Mouse (Mus musculus) heart, adult 18-20 months (tissue): ENCODE results near the gene Clcn3. TPM values are rescaled to one million over a fixed set of nuclear protein-coding genes. Genes with fewer than 3 reads are reported as not detected.

Experiments used
- DNase-seq, 2 experiments: peaks; one replicate each; pipeline ENCODE4 v3.0.0; 2021 to 2022; ENCODE audit warnings: mixed read lengths in 1 of 2
- total RNA-seq, 2 experiments: library from RNA; stranded (reverse); gene quantifications; 2 replicates each; pipeline ENCODE4 v1.2.3; 2021

Clcn3 gene
- total RNA-seq, 2 experiments from 2014 or later = 31.6 to 32.0 TPM

DNA sequence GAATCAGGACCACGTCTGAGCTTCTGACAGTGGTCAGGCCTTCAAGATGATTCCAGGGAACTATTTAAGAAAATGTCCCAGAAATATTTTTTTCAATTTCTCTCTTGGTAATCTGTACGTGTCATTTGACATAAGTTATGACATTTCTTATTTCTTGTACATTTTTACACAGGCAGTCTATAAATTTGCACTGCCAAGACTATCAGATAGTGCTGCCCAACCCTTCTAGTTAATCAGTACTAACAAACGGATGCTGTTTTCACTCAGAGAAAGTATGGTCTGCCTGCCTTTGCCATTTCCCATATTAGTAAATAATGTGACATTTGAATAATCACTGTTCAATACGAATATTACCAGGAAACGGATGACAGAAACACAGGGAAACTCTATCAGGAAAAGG lies 30.3 kb downstream of the Clcn3 start:
- no peak for DNase-seq

DNA sequence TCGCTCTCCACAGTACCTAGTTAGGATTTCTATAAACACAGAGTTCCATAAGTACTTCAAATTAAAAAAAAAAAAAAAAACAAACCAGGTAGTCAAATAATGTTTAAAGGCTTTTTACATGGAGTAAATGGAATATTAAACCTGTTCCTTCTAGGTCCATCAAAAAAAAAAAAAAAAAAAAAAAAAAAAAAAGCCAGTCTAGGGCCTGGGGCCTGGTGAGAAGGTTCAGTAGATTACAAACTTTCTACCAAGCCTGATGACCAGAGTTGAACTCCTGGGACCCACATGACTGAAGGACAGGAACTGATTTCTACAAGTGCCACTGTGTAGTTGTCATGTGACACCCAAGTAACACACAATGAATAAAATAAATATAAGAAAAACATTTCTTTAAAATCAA lies 31.3 kb downstream of the Clcn3 start:
- no peak for DNase-seq

DNA sequence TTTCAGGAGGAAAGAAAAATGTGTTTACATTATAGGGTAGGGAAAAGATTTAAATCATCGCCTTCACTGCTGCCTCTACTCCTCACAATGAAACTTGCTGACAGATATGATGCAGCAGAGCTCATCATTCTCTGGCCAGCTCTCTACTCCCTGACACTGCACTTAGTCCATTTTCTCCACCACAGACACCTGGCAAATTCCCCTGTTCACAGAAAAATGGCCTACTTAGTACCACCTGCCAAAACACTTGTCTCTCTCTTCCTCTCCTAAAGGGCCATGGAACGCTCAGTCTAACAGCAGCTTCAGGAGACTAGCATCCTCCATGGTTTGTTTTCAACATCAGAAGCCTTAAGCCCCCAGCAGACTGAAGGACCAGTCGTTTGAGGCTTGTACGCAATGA lies 31.8 kb downstream of the Clcn3 start:
- DNase-seq = no peak

DNA sequence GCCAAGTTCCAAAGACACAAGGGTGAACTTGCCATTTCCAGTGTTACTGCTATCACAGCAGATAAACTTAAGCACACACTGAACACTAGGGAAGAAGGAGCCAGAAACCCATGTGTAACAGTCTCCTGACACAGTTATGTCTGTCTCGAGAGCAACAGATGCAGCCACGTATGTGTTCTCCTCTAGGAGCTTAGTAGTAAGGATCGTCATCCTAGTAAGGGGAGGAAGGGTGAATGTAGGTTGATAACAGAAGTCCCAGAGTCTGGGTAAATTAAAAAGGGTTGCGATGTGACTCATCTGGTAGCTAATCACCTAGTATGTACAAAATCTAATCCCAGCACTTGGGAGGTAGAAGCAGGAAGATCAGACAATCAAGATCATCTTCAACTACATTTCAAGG lies 33.2 kb downstream of the Clcn3 start:
- peak; percentile 35 to 39 for DNase-seq

DNA sequence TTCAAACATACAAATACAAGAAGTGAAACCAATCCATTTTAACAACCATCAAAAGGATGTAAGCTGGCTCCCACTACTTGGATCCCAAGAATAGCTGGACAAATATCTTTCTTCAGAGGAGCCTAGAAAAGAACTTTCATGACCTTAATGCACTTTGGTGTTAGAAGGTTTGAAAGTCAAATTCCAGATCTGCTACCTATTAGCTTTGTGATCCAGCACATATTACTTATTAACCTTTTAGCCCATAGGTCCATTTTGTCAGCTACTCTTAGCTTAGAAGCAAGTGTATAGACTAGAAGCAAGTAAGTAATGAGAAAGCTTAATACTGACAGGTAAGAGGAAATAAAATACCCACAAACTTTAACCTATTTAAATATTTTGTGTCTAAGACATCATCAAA lies 35.6 kb downstream of the Clcn3 start:
- DNase-seq = no peak

DNA sequence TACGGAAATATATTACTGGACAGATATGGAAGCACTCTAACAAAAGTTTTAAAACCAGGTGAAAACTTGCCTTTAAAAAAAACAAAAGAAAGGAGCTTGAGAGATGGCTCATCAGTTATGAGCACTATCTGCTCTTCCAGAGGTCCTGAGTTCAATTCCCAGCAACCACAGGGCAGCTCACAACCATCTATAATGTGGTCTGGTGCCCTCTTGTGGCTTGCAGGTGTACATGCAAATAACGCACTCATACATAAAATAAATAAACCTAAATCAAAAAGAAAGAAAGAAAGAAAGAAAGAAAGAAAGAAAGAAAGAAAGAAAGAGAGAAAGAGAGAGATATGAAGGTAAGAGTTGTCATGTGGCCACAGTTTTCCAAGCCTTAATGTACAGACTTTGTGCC lies 40.2 kb downstream of the Clcn3 start:
- DNase-seq = no peak

DNA sequence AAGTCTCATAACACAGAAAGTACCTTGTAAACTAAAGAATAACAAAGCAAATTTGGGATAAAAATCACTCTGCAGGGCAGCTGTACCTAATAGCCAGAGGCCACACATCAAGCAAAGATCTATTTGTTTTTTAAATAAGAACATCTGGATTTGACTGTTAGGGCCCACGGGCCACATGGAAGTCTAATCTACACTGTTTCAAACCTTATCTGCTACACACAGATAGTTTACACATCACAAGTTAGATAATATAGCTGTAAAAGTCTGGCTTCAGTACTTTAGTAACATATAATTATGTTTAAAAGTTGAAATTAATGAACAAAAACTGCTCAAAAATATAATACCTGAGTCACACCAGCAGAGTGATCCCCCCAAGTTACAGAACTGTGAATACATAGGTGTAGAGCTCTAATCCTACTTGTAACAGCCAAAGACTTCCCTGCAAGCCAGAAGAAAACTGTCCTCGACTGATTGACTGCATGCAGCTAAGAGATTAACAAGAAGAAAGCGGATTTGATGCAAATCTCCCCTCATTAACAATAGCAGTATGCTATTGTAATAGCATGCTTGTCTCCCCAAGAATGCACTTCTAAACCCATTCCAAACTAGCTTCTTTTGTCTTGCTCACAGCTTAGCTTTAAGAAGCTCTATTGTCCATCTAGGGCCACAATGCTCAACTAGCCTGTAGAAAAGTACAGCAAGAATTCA lies 44.2 kb downstream of the Clcn3 start:
- DNase-seq = no peak

DNA sequence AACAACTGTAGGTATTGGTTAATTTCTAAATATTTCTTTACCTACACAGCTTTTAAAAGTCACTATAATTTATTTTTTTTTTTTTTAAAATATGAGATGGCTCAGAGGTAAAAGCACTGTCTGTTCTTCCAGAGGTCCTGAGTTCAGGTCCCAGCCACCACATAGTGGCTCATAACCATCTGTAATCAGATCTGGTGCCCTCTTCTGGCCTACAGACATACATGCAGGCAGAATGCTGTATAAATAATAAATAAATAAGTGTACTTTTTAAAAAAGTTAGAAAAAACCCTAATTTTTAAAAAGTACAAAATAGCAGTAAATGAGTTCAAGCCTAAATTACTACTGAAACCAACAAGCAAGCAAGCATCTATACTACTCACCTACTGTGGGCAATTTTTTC lies 49.5 kb downstream of the Clcn3 start:
- no peak for DNase-seq

DNA sequence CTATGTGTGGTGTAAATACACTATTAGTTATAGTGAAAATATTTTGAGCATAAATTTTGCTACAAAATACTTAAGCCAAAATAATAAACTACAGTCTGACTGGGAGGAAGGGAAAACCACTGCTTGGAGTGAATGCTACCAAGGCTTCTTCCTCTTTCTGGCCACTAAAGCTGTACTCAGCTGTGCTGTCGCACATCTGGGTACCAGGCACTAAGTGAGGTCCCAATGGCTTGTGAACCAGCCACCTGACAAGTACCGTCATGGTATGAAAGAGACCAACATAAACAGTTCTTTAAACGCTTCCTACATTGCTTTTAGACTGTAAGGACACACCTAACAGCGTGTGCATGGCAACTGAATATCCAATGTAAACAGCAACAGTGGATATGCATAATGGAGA lies 62.9 kb downstream of the Clcn3 start:
- no peak for DNase-seq

DNA sequence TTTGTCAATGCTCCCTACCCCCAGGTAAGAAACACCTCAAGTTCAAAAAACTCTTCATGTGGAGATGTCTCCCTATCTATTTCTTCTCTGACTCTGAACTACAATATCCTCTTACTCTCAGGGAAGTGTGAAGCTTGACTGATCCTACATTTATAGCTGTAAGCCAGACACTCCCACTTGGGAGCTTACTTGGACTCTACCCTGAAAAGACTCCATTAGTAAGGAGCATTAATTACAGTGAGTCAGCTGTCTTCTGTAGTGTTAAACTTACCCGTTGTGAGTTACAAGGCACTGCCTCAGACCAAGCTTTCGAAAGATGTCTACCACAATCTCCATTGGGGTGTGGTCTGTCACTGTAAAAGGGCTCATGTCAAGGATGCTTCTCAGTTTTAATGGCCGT lies 64.0 kb downstream of the Clcn3 start:
- no peak for DNase-seq

DNA sequence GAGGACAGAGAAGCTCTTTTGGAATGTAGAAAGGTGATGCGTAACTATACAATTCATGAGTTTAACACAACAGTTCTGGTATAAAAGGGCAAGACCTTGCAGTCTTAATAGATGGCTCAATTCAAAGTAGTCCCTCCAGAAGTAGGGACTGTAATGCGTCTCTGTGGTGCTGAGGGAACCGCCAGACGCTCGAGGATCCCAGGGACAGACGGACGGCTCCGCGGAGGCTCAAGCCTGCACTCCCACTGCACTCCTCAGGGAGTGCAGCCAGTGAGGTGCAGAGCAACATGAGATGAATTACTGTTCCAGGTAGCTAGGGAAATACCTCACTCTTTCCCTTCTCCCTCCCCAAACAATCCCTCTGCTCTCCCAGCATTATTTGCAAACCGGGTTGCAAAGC lies 70.5 kb downstream of the Clcn3 start:
- no peak for DNase-seq

DNA sequence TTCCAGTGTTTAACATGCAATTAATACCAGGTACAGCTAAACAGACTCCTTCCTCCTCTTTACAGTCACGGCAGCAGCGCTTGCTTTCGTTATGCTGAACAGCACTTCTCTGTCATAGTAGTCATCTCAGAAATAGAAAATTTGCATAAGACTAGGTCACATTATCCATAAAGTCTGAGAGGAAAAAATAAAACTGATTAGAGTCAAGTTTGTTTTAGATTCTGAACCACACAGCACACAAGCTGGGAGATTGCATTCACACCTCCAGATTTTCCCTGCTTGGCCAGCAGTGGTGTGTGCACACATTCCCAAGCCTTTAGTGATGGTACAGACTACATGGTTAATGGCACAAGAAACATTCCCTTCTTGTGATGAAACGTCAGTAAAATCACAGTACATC lies 71.0 kb downstream of the Clcn3 start:
- DNase-seq = no peak

DNA sequence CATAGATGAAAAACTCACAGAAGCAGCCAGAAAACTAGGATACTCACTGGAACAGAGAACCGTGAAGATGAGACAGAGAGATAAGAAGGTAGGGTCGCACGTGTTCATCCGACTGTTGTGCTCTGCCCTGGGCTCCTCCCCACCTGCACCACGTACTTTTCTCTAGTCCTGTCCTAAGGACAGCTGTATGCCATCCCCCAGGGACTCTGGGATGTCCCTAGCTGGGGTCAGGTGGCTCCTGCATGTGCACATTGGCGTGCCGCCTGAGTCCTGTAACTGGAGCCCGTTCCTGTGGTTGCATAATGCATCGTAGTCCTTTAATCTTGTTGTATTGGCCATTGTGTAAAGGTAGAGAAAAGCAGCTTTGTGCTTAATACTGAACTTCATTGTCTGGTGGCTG lies 83.0 kb downstream of the Clcn3 start:
- peak; percentile 61 to 66 for DNase-seq

DNA sequence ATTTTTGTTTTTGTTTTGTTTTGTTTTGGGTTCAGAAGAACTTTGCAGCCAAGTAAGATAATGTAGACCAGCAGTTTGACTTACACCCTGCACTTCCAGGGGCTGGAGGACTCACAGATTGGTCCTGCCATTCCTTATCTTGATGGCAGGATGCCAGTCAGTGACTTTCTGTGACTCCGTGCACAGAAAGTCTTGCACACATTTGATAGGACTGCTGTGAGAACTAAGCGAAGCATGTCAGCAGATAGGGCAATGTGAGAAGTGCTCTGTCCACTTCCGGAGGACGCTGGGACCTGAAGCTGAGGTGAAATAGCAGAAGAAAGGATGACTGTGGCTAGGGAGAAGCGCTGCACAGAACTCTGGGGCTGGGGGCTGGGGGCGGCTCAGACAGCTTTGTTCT lies 87.2 kb downstream of the Clcn3 start:
- peak in 1 of 2 experiments; percentile 21 for DNase-seq

DNA sequence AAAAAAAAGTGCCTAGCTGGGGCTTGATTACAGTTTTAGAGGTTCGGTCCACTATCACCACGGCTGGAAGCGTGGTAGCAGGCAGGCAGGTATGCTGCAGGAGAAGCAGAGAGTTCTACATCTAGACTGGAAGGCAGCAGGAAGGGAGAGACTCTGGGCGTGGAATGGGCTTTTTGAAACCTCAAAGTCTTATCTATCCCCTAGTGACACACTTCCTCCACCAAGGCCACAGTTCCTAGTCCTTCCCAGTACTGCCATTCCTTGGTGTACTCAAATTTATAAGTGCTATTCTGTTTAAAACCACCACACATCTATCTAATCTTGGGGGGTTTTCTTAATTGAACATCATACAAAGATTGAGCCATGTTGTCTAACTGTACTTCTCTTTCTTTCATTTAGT lies 91.3 kb downstream of the Clcn3 start:
- DNase-seq = no peak

DNA sequence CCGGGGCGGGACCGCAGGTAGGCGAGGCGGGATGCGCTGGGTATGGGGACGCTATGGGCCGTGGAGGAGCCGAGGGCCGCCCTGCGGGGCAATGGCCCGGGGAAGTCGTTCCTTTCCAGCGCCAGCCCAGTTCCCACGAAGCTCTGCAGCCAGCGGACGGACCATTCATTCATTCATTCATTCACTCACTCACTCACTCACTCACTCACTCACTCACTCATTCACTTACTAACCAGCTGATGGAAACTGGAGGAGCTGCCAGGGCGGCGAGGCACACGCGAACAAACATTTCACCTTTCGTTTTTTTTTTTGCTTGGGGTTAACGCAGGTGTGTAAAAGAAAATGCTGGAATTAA lies 92.6 kb downstream of the Clcn3 start:
- DNase-seq = no peak

DNA sequence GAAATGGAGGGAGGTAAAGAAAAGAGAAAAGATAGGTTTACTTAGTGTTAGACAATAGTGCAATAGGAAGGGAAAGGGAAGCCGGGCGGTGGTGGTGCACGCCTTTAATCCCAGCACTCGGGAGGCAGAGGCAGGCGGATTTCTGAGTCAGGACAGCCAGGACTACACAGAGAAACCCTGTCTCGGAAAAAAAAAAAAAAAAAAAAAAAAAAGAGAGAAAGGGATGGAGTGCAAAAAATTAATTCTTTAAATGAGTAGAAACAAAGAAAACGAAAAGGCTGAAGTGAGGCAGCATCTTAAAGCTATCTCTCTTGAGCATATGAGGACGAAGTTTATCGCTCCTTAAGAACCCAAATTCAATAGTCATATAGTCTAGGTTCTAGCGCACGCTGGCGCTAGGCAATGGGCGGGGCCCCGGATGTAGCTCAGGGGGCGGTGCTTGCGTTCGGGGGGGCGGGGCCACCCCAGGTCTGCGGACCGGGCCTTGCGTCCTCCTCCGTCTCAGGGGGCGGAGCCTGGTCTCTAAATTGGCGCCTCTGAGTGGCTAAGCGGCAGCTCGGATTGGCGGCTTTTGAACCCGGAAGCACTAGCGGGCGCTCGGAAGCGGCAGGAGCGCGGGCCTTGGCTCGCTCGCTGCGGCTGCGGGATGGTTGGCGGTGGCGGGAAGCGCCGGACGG lies 93.1 kb downstream of the Clcn3 start, which contains the start of gene Hpf1:
Gene Hpf1, plus strand, starts transcription at position 576 of the 677 bp plus-strand sequence.
- DNase-seq = peak; percentile 94 to 98

DNA sequence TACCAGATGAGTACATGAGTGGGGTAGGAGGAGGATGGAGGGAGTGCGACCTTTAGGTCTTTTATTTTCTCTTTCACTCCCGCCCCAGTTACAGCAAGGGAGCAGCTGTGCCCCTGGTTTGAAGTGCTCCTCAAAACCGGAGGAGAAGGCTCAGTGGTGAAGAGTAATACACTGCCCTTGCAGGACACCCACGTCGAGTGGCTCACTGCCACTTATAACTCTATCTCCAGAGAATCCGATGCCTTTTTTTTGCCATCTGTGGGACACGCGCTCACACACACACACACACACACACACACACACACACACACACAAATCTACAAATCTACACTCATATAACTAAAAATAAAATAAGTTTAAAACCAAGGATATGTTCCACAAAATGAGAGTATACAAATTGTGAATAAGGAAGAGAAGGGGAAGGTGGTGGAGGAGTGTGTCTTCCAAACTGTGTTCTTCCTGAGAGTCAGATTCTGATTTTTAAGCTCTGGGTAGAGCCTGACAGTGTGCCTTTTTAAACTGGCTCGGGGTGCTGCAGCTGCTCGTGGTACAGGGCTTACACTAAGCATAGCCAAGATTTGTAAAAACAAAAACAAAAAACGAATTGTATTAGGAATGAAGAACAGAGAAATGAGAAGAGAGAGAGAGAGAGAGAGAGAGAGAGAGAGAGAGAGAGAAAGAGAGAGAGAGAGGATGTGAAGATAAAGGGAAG lies 93.8 kb downstream of the Clcn3 start:
- DNase-seq = no peak

DNA sequence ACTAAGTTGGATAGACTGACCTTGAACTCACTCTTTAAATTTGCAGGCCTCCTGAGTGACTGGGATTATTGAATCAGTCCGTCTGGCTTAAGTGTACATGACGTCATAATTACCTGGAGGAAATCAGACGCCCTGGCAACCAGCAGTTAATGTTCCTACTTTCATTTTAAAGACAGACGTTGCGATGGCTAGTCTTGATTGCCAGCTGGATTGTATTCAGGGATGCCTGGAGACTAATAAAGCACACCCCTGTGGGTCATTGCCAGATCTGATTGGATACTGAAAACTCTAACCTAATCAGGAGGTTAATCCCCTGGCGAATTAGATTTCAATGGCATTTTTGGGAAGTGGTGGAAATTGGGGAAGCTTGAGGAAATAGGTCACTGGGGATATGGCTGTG lies 96.4 kb downstream of the Clcn3 start:
- DNase-seq = no peak

DNA sequence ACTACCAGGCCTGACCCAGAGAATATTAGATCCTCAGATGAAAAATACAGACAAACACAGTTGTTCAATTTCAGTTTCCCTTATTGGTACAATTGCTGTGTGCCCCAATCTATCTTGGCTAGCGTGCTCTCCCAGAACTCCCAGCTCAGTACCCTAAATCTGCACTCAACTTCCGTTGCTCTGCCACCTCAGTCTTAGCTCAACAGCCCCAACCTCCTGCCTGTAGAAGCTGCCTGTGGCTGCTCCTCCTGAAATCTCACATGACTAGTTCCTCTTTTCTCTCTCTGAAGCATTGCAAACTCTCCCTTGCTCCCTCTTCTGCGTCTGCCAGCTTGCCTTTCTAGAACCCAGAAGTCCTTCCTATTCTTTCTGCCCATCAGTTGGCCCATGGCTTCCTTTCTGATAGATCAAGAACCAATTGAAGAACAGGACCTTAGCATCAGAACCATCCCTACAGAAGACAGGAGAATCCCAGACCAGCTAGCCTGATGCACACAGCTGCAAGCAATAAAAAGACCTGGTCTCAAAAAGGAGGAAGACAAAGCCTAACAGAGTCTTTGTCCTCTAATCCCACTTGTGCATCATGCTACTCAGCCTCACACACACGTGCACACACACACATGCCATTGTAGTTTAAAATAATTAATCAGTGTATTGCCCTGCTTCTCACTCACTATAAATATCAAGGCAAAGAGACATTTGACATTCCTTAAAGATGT lies 99.5 kb downstream of the Clcn3 start:
- peak in 1 of 2 experiments; percentile 24 for DNase-seq

DNA sequence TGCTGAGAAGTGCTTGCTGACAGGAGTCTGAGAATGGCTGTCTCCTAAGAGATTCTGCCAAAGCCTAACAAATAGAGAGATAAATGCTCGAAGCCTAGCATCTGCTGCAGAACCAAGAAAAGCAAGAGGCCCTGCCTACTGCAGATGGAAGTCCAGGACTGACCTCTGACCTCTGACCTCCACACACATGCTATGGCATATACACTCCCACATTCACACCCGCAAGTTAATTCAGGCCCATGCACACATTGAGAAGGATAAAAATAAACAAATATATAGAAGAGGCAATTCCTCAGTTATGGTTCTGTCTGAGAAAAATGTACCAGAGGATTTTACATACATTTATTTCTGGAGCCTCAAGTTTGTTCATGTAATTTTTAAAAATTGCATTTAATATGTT lies 104.5 kb downstream of the Clcn3 start:
- no peak for DNase-seq

DNA sequence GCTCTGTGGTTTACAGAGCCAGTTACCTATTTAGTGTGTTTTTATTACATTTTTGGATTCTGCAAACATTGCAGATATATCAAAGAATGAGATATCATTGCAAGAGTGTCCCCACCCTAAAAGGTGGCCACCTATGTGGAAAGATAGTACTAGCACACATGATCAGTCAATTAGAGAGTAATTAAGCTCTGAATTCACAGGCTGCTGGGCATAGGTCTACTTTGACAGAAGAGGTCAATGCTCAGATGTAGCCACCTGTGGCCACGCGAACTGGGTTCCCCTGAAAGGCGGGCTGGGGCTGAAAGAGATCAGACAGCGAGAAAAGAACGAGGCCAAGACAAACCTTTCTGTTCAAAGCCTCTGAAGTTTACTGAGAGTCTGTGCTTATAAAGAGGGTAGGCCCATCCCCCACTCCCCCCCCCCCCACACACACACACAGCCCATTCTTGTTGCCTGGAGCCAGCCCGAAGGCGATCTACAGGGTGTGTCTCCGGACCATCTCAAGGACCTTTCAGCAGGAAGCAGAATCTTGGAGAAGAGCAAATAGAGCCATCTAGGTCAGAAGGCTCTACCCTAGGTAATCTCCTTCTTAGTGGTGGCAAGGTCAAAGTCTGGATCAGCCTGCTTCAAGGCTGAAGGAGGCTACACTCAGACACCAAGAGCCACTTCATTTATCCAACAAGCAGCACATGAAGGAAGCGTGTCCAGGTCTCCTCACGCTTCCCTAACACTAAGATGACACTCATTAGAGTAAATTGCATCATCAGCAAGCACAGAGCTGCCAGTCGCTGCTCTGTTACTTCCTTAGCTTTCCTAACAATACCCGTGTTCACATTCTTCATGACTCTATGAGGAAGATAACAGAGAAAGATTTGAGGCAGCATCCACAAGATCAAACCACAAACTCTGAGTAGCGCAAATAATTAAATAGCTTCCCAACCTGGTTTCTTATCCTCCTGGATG lies 112.6 kb downstream of the Clcn3 start:
- no peak for DNase-seq
